Mouse (Mus musculus) layer of hippocampus, adult 9-10 months (tissue): ENCODE measurements around the gene Sbno2.

ENCODE experiments used
- DNase-seq: peaks from one replicate; pipeline ENCODE4 v3.0.0; 2022; ENCODE audit warnings: low spot score

Sbno2 gene

GRCm38 (mm10) chr10:80091527-80091926, 13.8 kb downstream of the Sbno2 start:
- DNase-seq: no peak

DNA sequence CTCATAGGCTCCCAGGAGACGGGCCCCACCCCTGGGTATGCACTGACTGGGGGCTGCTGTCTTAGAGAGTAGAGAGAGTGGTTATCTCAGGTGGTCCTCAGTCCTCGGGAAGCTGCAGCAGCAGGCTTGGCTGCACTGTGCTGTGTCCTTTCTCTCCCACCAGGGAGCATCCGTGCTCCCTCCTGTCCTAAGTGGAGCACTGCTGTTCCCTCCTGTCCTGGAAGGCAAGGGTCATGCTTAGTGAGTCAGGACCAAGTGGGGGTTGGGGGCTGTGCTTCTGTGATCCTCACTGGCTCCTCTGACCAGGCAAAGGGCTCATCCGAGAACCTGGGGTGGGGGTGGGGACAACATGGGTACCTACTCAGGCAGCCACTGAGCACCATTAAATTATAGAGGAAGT, 16.2 kb downstream of the Sbno2 start:
- no peak for DNase-seq

- no peak for DNase-seq
Observed at GRCm38 (mm10) chr10:80087483-80087882, 17.9 kb downstream of the Sbno2 start.

DNA sequence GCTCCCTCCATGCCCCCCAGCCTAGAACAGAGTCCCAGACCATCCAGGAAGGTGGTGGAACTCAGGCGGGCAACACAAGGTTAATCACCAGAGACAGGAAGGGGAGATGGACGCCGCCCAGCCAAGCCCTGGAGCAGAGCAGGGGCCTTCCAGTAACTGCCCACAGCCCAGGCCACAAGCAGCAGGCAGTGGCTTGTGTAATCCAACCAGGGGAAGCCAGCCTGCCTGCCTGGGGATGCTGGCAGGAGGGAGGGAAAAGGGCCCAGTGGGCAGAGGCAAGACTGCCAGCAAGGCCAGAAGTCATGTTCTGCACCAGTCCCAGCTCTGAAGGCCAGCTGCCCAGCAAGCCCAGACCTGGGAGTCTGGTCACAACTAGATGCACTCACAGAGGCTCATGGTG, 18.5 kb downstream of the Sbno2 start:
- DNase-seq: no peak

- DNase-seq: no peak
Observed at GRCm38 (mm10) chr10:80084817-80085487, 20.4 kb downstream of the Sbno2 start.

- DNase-seq: no peak
Observed at GRCm38 (mm10) chr10:80081075-80081474, 24.3 kb downstream of the Sbno2 start.

GRCm38 (mm10) chr10:80080396-80081070, 24.8 kb downstream of the Sbno2 start:
- no peak for DNase-seq

DNA sequence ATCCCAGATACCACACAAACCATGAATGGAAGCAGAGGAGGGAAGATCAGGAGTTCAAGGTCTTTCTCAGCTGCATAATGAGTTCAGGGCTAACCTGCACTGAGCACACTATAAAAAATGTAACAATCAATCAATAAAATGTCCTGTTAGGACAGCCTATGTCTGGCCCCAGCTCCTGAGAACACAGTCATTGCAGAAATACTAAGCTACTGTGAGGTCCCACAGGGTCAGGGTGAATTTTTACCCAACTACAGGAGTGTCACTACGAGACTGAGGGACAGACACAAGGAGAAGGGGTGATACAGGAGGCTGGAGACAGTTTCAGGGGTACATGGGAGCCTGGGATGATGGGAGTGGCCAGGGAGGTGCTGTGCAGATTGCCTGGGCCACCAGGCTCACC, 27.0 kb downstream of the Sbno2 start:
- no peak for DNase-seq

DNA sequence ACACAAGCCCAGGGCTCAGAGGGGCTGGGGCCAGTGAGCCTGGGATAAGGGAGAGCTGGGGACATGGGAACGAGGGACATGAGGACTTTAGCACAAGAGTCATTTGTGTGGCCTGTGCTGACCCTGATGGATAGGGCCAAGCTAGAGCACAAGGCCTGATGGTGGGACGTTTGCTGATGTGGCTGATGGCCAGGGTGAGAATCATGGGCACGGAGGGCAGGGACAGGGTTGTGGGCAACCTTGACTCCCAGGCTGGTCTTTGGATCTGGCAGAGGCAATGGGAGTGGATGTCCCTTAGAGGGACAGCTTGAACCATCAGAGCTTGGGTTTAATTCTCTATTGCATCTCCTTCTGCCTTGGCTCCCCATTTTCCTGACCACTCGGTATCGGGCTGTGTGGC, 28.1 kb downstream of the Sbno2 start:
- no peak for DNase-seq

GRCm38 (mm10) chr10:80076386-80076785, 29.0 kb downstream of the Sbno2 start:
- no peak for DNase-seq

DNA sequence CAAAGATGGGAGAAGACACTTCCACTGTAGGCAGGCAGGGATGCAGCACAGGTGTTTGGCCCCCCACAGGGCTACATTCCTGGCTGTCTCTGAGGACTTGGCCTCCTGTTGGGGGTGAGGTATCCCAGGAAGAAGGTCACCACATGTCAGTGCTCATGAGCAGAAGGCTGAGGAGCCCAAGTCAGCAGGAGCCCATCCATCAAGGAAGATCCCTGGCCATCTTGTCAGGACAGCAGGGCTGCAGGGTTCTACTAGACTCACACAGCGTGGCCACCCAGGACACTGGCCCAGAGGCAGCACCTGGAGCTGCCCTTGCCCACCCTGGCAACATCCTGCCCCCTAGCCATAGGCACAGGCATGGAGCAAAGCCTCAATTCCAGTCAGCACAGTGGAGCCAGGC, 29.4 kb downstream of the Sbno2 start:
- no peak for DNase-seq

GRCm38 (mm10) chr10:80074813-80075601, 30.4 kb downstream of the Sbno2 start:
- no peak for DNase-seq

DNA sequence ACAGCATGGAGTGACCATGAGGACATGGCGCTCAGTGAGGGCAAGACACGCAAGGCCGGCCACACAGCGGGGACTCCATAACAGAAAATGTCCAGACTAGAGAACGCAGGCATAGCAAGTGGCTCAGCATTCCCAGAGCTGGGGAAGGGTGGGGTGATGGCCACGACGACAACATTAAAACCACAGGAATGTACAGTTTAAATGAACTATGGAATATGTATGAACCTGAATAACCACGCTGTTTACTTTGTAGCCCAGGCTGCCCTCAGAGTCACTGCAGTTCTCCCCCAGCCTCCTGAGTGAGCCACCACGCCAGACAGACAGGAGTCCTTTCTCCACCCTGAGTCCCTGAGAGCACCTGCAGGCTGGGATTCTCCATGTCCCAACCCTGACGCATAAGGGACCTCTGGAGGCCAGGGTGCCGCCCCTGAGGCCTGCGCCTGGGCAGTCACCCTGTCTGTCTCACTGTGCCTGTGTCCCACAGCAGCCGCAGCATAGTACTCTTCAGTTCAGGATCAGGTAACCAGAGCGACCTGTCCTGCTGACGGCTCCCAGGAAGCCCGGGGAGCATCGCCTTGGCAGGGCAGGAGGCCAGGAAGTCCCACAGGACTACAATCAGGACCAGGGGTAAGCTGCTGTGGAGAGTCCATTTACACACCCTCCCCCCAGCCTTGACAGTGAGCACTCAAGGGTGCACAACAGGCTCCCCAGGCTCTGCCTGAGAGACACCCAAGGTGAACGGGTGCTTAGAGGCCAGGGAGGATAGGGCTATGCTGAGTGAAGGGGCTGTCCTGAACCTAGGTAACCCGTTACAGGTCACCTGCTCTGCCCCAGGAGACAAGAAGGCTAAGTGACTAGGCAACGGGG, 32.5 kb downstream of the Sbno2 start:
- no peak for DNase-seq

DNA sequence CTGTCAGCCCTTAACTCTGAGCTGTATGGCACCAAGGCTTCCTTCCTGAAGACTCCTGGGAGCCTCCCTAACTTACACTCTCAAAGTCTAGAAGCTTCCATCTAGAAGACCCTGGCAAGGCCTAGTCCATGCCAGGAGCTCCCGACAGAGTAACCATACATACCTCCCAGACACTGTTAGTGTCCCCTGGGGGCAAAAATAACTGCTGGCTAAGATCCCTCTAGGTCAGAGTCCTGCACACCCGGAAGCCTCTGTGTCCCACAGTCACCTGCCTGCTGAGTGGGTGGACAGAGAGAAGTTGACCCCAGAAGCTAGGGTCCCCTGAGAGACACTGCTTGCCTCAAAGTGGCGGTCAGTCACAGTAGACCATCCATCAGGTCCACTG, 33.9 kb downstream of the Sbno2 start:
- no peak for DNase-seq

DNA sequence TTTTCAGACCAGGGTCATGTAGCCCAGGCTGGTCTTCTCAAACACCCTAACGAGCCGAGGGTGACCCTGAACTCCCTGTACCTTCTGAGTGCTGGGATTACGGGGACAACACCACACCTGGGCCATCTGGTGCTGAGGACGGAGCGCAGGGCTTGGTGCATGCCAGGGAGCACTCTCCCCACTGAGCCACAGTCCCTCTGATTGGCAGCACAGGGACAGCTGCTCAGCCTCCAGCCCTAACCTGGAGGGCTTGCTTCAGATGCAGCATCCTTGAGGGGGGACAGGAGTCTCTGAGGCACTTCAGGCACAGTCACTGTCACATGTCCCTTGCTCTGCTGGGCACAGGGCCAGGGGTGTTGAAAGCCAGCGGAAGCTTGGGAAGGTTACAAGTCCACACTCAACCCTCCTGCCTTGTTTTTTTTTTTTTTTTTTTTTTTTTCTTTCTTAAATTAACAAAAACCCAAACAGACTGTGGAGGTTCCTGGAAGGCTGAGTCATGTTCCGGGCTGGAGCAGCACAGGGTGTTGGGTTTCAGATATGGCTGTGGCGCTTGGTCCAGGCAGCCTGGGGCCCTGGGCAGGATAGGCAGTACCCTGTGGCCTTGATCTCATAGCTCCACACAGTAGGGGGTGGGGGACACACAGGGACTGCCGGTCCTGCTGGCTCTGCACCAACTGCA, 34.4 kb downstream of the Sbno2 start:
- DNase-seq: peak; percentile 70

- no peak for DNase-seq
Observed at GRCm38 (mm10) chr10:80069948-80070450, 35.4 kb downstream of the Sbno2 start.

DNA sequence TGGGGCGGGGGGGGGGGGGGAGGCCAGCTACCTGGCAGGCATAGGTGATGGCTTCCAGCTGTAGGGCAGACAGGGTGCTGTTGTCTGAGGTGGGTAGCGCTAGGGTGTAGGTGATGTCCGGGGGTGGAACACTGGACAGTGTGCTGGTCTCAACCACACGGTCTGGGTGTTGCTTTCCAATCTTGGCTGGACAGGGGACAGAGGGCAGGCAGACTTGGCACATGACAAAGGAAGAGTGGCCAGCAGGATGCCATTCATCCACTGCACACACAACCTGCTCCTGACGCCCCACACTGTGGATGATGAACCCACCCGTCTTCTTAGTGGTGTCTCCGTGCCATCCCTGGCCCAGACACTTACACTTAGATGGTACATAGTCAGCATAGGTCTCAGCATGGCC, 36.1 kb downstream of the Sbno2 start:
- DNase-seq: no peak

GRCm38 (mm10) chr10:80063877-80064650, 41.3 kb downstream of the Sbno2 start:
- no peak for DNase-seq

GRCm38 (mm10) chr10:80063104-80063503, 42.3 kb downstream of the Sbno2 start:
- no peak for DNase-seq

DNA sequence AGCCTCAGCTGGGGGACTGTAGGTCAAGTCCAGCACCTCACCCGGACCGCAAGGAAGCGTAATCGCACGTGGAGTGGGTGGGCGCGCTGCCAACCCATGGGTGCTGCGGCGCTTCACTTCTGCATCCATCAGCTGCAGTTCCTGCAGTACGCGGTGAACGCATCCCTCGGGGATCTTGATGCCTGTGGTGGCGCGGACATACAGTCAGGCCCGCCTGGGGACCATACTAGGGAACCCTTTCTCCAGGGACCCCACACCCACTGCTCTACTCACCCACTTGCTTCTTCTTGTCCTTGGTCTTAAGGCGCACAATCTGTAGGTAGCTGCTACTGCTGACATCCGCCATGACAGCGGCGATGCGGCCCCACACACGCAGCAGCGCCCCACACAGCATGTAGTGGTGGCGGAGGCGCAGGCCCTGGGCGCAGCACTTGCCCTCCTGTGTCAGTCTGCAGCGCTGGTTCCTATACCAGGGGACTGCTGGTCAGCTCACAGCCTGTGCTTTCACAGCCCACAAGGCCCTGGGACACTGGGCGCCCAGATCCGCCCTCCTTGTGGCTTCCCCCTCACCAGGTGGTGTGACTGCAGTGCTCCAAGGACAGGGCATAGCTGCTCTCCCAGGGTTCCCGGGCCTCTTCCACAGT, 47.6 kb downstream of the Sbno2 start:
- no peak for DNase-seq
